Mouse (Mus musculus) MEL (cell line): Measurements from ENCODE around the gene Sars2. TPM values are rescaled to one million over a fixed set of nuclear protein-coding genes. Genes with fewer than 3 reads are reported as not detected.

ENCODE experiments used
- DNase-seq: peaks from one replicate; pipeline ENCODE4 v3.0.0; 2011; ENCODE audit warnings: low read depth, low spot score
- H3K27ac ChIP-seq: 2 replicates; pipeline ENCODE4 v1.5.1; 2012; ENCODE audit warnings: low read depth, mild to moderate bottlenecking, control low read depth, low read length, moderate library complexity; ENCODE audit not compliant: control insufficient read depth
- H3K27me3 ChIP-seq, 2 experiments: fragments of 150-350 bp in 1 of 2; sonication (generic) in 1 of 2; 2 replicates each; pipeline ENCODE4 v1.6.1; 2012; ENCODE audit warnings: low read length in 2 of 2, mild to moderate bottlenecking in 2 of 2, improper control_type of control experiment in 1 of 2, moderate library complexity in 1 of 2; ENCODE audit not compliant: insufficient read depth in 2 of 2, control insufficient read depth in 1 of 2
- H3K36me3 ChIP-seq, 2 experiments: 2 replicates each; pipeline ENCODE4 v1.6.1; 2012 to 2014; ENCODE audit warnings: low read length in 2 of 2, improper control_type of control experiment in 1 of 2, inconsistent platforms in 1 of 2, mild to moderate bottlenecking in 1 of 2; ENCODE audit not compliant: insufficient read depth in 2 of 2, control insufficient read depth in 1 of 2
- H3K4me1 ChIP-seq, 2 experiments: fragments of 150-350 bp in 1 of 2; sonication (generic) in 1 of 2; 2 replicates each; pipeline ENCODE4 v1.6.1; 2012; ENCODE audit warnings: low read length in 2 of 2, improper control_type of control experiment in 1 of 2, mild to moderate bottlenecking in 1 of 2; ENCODE audit not compliant: insufficient read depth in 2 of 2, control insufficient read depth in 1 of 2
- H3K4me3 ChIP-seq, 2 experiments: fragments of 150-350 bp in 1 of 2; sonication (generic) in 1 of 2; 2 replicates each; pipeline ENCODE4 v1.5.1; 2012; ENCODE audit warnings: low read depth in 2 of 2, low read length in 2 of 2, mild to moderate bottlenecking in 2 of 2, moderate library complexity in 2 of 2, control low read depth in 1 of 2, improper control_type of control experiment in 1 of 2; ENCODE audit not compliant: control insufficient read depth in 1 of 2, insufficient read depth in 1 of 2
- H3K79me2 ChIP-seq: 2 replicates; pipeline ENCODE4 v1.6.1; 2012; ENCODE audit warnings: mild to moderate bottlenecking, low read length, moderate library complexity; ENCODE audit not compliant: control insufficient read depth, poor library complexity, insufficient read depth
- H3K9ac ChIP-seq: 2 replicates; pipeline ENCODE4 v1.6.1; 2012; ENCODE audit warnings: low read depth, mild to moderate bottlenecking, control low read depth, low read length, moderate library complexity; ENCODE audit not compliant: control insufficient read depth, poor library complexity, severe bottlenecking
- H3K9me3 ChIP-seq: fragments of 150-350 bp; sonication (generic); replicated peaks from 2 replicates; pipeline ENCODE4 v1.6.1; 2012; ENCODE audit warnings: mild to moderate bottlenecking, low read length, improper control_type of control experiment, moderate library complexity; ENCODE audit not compliant: insufficient read depth
- CHD1 ChIP-seq: IDR thresholded peaks from 2 replicates; pipeline ENCODE4 v1.6.1; 2012; ENCODE audit warnings: low read depth, mild to moderate bottlenecking, inconsistent platforms, low read length, improper control_type of control experiment
- CTCF ChIP-seq, 3 experiments: IDR thresholded peaks in 2 of 3; conservative IDR thresholded peaks in 1 of 3; 2 replicates each; pipeline ENCODE4 v1.5.1; 2011 to 2012; ENCODE audit warnings: low read length in 3 of 3, low read depth in 2 of 3, mild to moderate bottlenecking in 2 of 3, improper control_type of control experiment in 1 of 3, inconsistent platforms in 1 of 3, mixed read lengths in 1 of 3, moderate library complexity in 1 of 3; ENCODE audit not compliant: control insufficient read depth in 1 of 3, insufficient read depth in 1 of 3, poor library complexity in 1 of 3, severe bottlenecking in 1 of 3
- E2F4 ChIP-seq: IDR thresholded peaks from 2 replicates; pipeline ENCODE4 v1.6.1; 2011; ENCODE audit warnings: low read depth, low read length, improper control_type of control experiment, borderline replicate concordance
- ELF1 ChIP-seq: IDR thresholded peaks from 2 replicates; pipeline ENCODE4 v1.6.1; 2014; ENCODE audit warnings: low read depth, mild to moderate bottlenecking, inconsistent platforms, low read length, improper control_type of control experiment, moderate library complexity
- EP300 ChIP-seq, 2 experiments: IDR thresholded peaks; 2 replicates each; pipeline ENCODE4 v1.6.1; 2011; ENCODE audit warnings: improper control_type of control experiment in 2 of 2, low read length in 2 of 2, low read depth in 1 of 2, mild to moderate bottlenecking in 1 of 2
- GABPA ChIP-seq: IDR thresholded peaks from 2 replicates; pipeline ENCODE4 v1.6.1; 2012; ENCODE audit warnings: low read depth, mild to moderate bottlenecking, inconsistent platforms, low read length, improper control_type of control experiment, moderate library complexity
- GATA1 ChIP-seq: IDR thresholded peaks from 2 replicates; pipeline ENCODE4 v1.6.1; 2011; ENCODE audit warnings: low read depth, low read length, improper control_type of control experiment
- KAT2A ChIP-seq: conservative IDR thresholded peaks from 2 replicates; pipeline ENCODE4 v1.6.1; 2012; ENCODE audit warnings: low read depth, low read length, improper control_type of control experiment, inconsistent platforms
- MAX ChIP-seq: IDR thresholded peaks from 2 replicates; pipeline ENCODE4 v1.6.1; 2011; ENCODE audit warnings: low read length, improper control_type of control experiment
- MAZ ChIP-seq: IDR thresholded peaks from 2 replicates; pipeline ENCODE4 v1.6.1; 2012; ENCODE audit warnings: low read depth, mild to moderate bottlenecking, inconsistent platforms, low read length, improper control_type of control experiment
- MEF2A ChIP-seq: IDR thresholded peaks from 2 replicates; pipeline ENCODE4 v1.6.1; 2014; ENCODE audit warnings: low read depth, mild to moderate bottlenecking, inconsistent platforms, low read length, improper control_type of control experiment; ENCODE audit not compliant: poor library complexity, insufficient replicate concordance, severe bottlenecking; ENCODE audit errors: extremely low read depth
- MXI1 ChIP-seq: IDR thresholded peaks from 2 replicates; pipeline ENCODE4 v1.6.1; 2011; ENCODE audit warnings: mild to moderate bottlenecking, low read depth, low read length, improper control_type of control experiment
- MYB ChIP-seq: IDR thresholded peaks from 2 replicates; pipeline ENCODE4 v1.6.1; 2011; ENCODE audit warnings: mild to moderate bottlenecking, low read depth, low read length, improper control_type of control experiment
- NRF1 ChIP-seq: IDR thresholded peaks from 2 replicates; pipeline ENCODE4 v1.6.1; 2014; ENCODE audit warnings: low read depth, mild to moderate bottlenecking, inconsistent platforms, low read length, improper control_type of control experiment, moderate library complexity; ENCODE audit not compliant: poor library complexity, insufficient read depth, severe bottlenecking
- POLR2A ChIP-seq, 2 experiments: IDR thresholded peaks; 2 replicates each; pipeline ENCODE4 v1.6.1; 2011 to 2012; ENCODE audit warnings: low read length in 2 of 2, mild to moderate bottlenecking in 2 of 2, control low read depth in 1 of 2, improper control_type of control experiment in 1 of 2, low read depth in 1 of 2, moderate library complexity in 1 of 2; ENCODE audit not compliant: control insufficient read depth in 1 of 2, insufficient read depth in 1 of 2, poor library complexity in 1 of 2
- POLR2AphosphoS2 ChIP-seq: IDR thresholded peaks from 2 replicates; pipeline ENCODE4 v1.6.1; 2011; ENCODE audit warnings: low read length, improper control_type of control experiment
- POLR2AphosphoS5 ChIP-seq: IDR thresholded peaks from 2 replicates; pipeline ENCODE4 v1.6.1; 2012; ENCODE audit warnings: low read depth, borderline replicate concordance, mild to moderate bottlenecking, inconsistent platforms, low read length, moderate library complexity, mixed read lengths
- RAD21 ChIP-seq: IDR thresholded peaks from 2 replicates; pipeline ENCODE4 v1.6.1; 2011; ENCODE audit warnings: mild to moderate bottlenecking, low read depth, low read length, improper control_type of control experiment
- RCOR1 ChIP-seq: IDR thresholded peaks from 2 replicates; pipeline ENCODE4 v1.6.1; 2012; ENCODE audit warnings: low read depth, mild to moderate bottlenecking, inconsistent platforms, low read length, improper control_type of control experiment
- SMC3 ChIP-seq: IDR thresholded peaks from 2 replicates; pipeline ENCODE4 v1.6.1; 2011; ENCODE audit warnings: low read depth, low read length, improper control_type of control experiment
- TAL1 ChIP-seq: IDR thresholded peaks from 2 replicates; pipeline ENCODE4 v1.6.1; 2012; ENCODE audit warnings: mild to moderate bottlenecking, inconsistent platforms, low read length, moderate library complexity, mixed read lengths
- TBP ChIP-seq: IDR thresholded peaks from 2 replicates; pipeline ENCODE4 v1.8.0; 2011; ENCODE audit warnings: low read depth, low read length, improper control_type of control experiment
- UBTF ChIP-seq: IDR thresholded peaks from 2 replicates; pipeline ENCODE4 v1.6.1; 2012; ENCODE audit warnings: low read depth, mild to moderate bottlenecking, inconsistent platforms, low read length, improper control_type of control experiment, moderate library complexity, borderline replicate concordance; ENCODE audit not compliant: insufficient read depth
- USF1 ChIP-seq: IDR thresholded peaks from 2 replicates; pipeline ENCODE4 v1.6.1; 2014; ENCODE audit warnings: low read depth, mild to moderate bottlenecking, inconsistent platforms, low read length, improper control_type of control experiment, moderate library complexity
- ZC3H11A ChIP-seq: IDR thresholded peaks from 2 replicates; pipeline ENCODE4 v1.6.1; 2012; ENCODE audit warnings: low read depth, mild to moderate bottlenecking, inconsistent platforms, low read length, improper control_type of control experiment
- ZKSCAN1 ChIP-seq: IDR thresholded peaks from 2 replicates; pipeline ENCODE4 v1.6.1; 2012; ENCODE audit warnings: low read depth, mild to moderate bottlenecking, inconsistent platforms, low read length, improper control_type of control experiment, moderate library complexity
- ZMIZ1 ChIP-seq: IDR thresholded peaks from 2 replicates; pipeline ENCODE4 v1.6.1; 2012; ENCODE audit warnings: low read depth, mild to moderate bottlenecking, inconsistent platforms, low read length, improper control_type of control experiment, moderate library complexity
- ZNF384 ChIP-seq: IDR thresholded peaks from 2 replicates; pipeline ENCODE4 v1.6.1; 2012; ENCODE audit warnings: low read depth, mild to moderate bottlenecking, inconsistent platforms, low read length, improper control_type of control experiment
- polyA plus RNA-seq, 2 experiments: library from polyadenylated mRNA; stranded (reverse) in 1 of 2; unstranded in 1 of 2; fragments of >175 nt in 1 of 2; fragments of >200 nt in 1 of 2; gene quantifications; 2 replicates each; pipeline versions ENCODE4 v1.2.1 to v1.2.4; 2012; ENCODE audit warnings: low replicate concordance in 2 of 2, low read depth in 1 of 2; ENCODE audit not compliant: insufficient read length in 2 of 2, insufficient read depth in 1 of 2, missing spikeins in 1 of 2
- total RNA-seq: library from RNA; depleted of rRNA; stranded (reverse); fragments of 300-350 nt; gene quantifications from 2 replicates; pipeline ENCODE4 v1.2.3, GENCODE M21; 2012

Gene Sars2
- total and polyA plus RNA-seq, 3 experiments: 19.2 to 51.4 TPM; not detected in 1

- no peaks in the 10 kb centered on the region for H3K4me1 ChIP-seq
- DNase-seq: no peak
- no peaks in the 10 kb centered on the region for H3K9me3 ChIP-seq
- no peak overlapping the region for H3K9ac ChIP-seq
- no peak overlapping the region for H3K4me3 ChIP-seq
- H3K27me3 ChIP-seq: no peaks in the 10 kb centered on the region; a peak in 1 of 4 replicates
- TF ChIP-seq GATA1 (no peak), ZC3H11A (no peak), POLR2AphosphoS5 (no peak), ZMIZ1 (no peak), TAL1 (no peak), SMC3 (no peak), ELF1 (no peak), POLR2AphosphoS2 (no peak), TBP (no peak), USF1 (no peak), UBTF (no peak), ZNF384 (no peak), GABPA (no peak), CHD1 (no peak), POLR2A (IDR thresholded peaks at IDR 0.05; ENCODE audit: control insufficient read depth in 1 of 2, insufficient read depth in 1 of 2, low read depth in 1 of 2, low read length in 2 of 2, poor library complexity in 1 of 2) (no peak)
- no peaks in the 10 kb centered on the region for H3K79me2 ChIP-seq
- H3K36me3 ChIP-seq: no peaks in the 10 kb centered on the region
- no peak overlapping the region for H3K27ac ChIP-seq
Measured at GRCm38 (mm10) chr7:28715598-28715997, 26.2 kb upstream of the Sars2 start.

- H3K9me3 ChIP-seq: no peaks in the 10 kb centered on the region
- DNase-seq: no peak
- H3K4me3 ChIP-seq: no peak within 1 kb of the TSS
- TF ChIP-seq MYB (no peak), MAX (no peak), NRF1 (no peak), CTCF (IDR thresholded peaks at IDR 0.05 in 2 of 3, conservative IDR thresholded peaks at IDR 0.05 in 1 of 3; ENCODE audit: control insufficient read depth in 1 of 3, insufficient read depth in 1 of 3, low read depth in 2 of 3, low read length in 3 of 3, poor library complexity in 1 of 3, severe bottlenecking in 1 of 3) (no peak), CHD1 (no peak), ZKSCAN1 (no peak), KAT2A (no peak), ZNF384 (no peak), UBTF (no peak), EP300 (IDR thresholded peaks at IDR 0.05; ENCODE audit: low read depth in 1 of 2, low read length in 2 of 2) (no peak), RCOR1 (no peak), MAZ (no peak), GABPA (no peak), RAD21 (no peak), ZC3H11A (no peak), USF1 (no peak), E2F4 (no peak), MEF2A (no peak), POLR2AphosphoS5 (no peak), MXI1 (no peak)
- H3K4me1 ChIP-seq: no peaks in the 10 kb centered on the region
- H3K79me2 ChIP-seq: no peaks in the 10 kb centered on the region
- no peaks in the 10 kb centered on the region; a peak in 1 of 4 replicates for H3K27me3 ChIP-seq
- H3K36me3 ChIP-seq: no peaks in the 10 kb centered on the region
- no peak within 1 kb of the TSS for H3K9ac ChIP-seq
- H3K27ac ChIP-seq: no peak within 1 kb of the TSS
Measured at GRCm38 (mm10) chr7:28716590-28717281, 25.1 kb upstream of the Sars2 start, which contains the start of gene Fbxo17. Gene Fbxo17, plus strand, starts transcription at chr7:28716804.
